Mouse (Mus musculus): ENCODE measurements around the gene Pdcd4. TPM values are rescaled to one million over a fixed set of nuclear protein-coding genes. Genes with fewer than 3 reads are reported as not detected.
"Not testable (repeated sequence)": the region's sequence is repeated elsewhere in the genome, so short reads cannot be mapped to it uniquely, and the experiment has no call there.

Gene Pdcd4
- polyA plus RNA-seq, 1 experiment from 2014 or later, result 62.0 TPM

- peak overlapping the region; percentile 81 for H3K4me2 ChIP-seq (ENCODE audit: low read depth)
Measured at GRCm38 (mm10) chr19:53902739-53903487, 10.9 kb downstream of the Pdcd4 start.

GRCm38 (mm10) chr19:53903507-53904321 lies 11.7 kb downstream of the Pdcd4 start:
- Histone ChIP-seq H3K9ac (ENCODE audit: low read length) (peak overlapping the region; percentile 86), H3K4me2 (ENCODE audit: low read depth) (peak overlapping the region; percentile 81), H3K36me3 (ENCODE audit: control insufficient read depth, insufficient read depth, low read length) (no peaks in the 10 kb centered on the region), H3K9me3 (ENCODE audit: control insufficient read depth, low read length) (no peaks in the 10 kb centered on the region), H3K27ac (ENCODE audit: low read depth, low read length) (peak overlapping the region; percentile 74), H3K4me3 (ENCODE audit: low read depth, low read length) (peak overlapping the region; percentile 95), H3K27me3 (ENCODE audit: control insufficient read depth, insufficient read depth, low read length) (no peaks in the 10 kb centered on the region), H3K4me1 (ENCODE audit: control insufficient read depth, insufficient read depth, low read length) (no peaks in the 10 kb centered on the region)
- DNase-seq (ENCODE audit: low spot score), result peak; percentile 60
- WGBS, result under 1% methylated on average over 32 of the region's 83 CpGs
- ATAC-seq (ENCODE audit: insufficient read depth, low FRiP score, low TSS enrichment), result peak; percentile 67

More at GRCm38 (mm10) chr19:53902739-53903487, 10.9 kb downstream of the Pdcd4 start:
- Histone ChIP-seq H3K36me3 (ENCODE audit: control insufficient read depth, insufficient read depth, low read length) (no peaks in the 10 kb centered on the region), H3K27ac (ENCODE audit: low read depth, low read length) (peak overlapping the region; percentile 74), H3K4me3 (ENCODE audit: low read depth, low read length) (peak overlapping the region; percentile 95), H3K9me3 (ENCODE audit: control insufficient read depth, low read length) (no peaks in the 10 kb centered on the region), H3K9ac (ENCODE audit: low read length) (peak overlapping the region; percentile 86), H3K27me3 (ENCODE audit: control insufficient read depth, insufficient read depth, low read length) (no peaks in the 10 kb centered on the region), H3K4me1 (ENCODE audit: control insufficient read depth, insufficient read depth, low read length) (no peaks in the 10 kb centered on the region)
- DNase-seq (ENCODE audit: low spot score) (peak; percentile 98), ATAC-seq (ENCODE audit: insufficient read depth, low FRiP score, low TSS enrichment) (peak; percentile 99)
- under 1% methylated on average over 52 of the region's 61 CpGs for WGBS

- no peak for DNase-seq (ENCODE audit: low spot score)
- no peaks in the 10 kb centered on the region for H3K27me3 ChIP-seq (ENCODE audit: control insufficient read depth, insufficient read depth, low read length)
- ATAC-seq (ENCODE audit: insufficient read depth, low FRiP score, low TSS enrichment), result no peak
- H3K4me3 ChIP-seq (ENCODE audit: low read depth, low read length), result peak overlapping the region; percentile 95; the same call in 1 of the 2 replicates
- H3K36me3 ChIP-seq (ENCODE audit: control insufficient read depth, insufficient read depth, low read length), result no peaks in the 10 kb centered on the region
- no peak overlapping the region for H3K9ac ChIP-seq (ENCODE audit: low read length)
- no peak overlapping the region for H3K27ac ChIP-seq (ENCODE audit: low read depth, low read length)
- H3K4me1 ChIP-seq (ENCODE audit: control insufficient read depth, insufficient read depth, low read length), result no peaks in the 10 kb centered on the region
- H3K9me3 ChIP-seq (ENCODE audit: control insufficient read depth, low read length), result no peaks in the 10 kb centered on the region
- H3K4me2 ChIP-seq (ENCODE audit: low read depth), result no peak overlapping the region
- WGBS, result 89% methylated on average over 7 of the region's 7 CpGs
Measured at GRCm38 (mm10) chr19:53904833-53905480, 12.9 kb downstream of the Pdcd4 start.

- WGBS, result 59% methylated on average over 6 of the region's 6 CpGs
- Histone ChIP-seq H3K9me3 (ENCODE audit: control insufficient read depth, low read length) (no peaks in the 10 kb centered on the region), H3K9ac (ENCODE audit: low read length) (no peak overlapping the region), H3K27ac (ENCODE audit: low read depth, low read length) (no peak overlapping the region), H3K4me2 (ENCODE audit: low read depth) (no peak overlapping the region), H3K36me3 (ENCODE audit: control insufficient read depth, insufficient read depth, low read length) (no peaks in the 10 kb centered on the region), H3K27me3 (ENCODE audit: control insufficient read depth, insufficient read depth, low read length) (no peaks in the 10 kb centered on the region), H3K4me3 (ENCODE audit: low read depth, low read length) (no peak overlapping the region), H3K4me1 (ENCODE audit: control insufficient read depth, insufficient read depth, low read length) (no peaks in the 10 kb centered on the region)
- no peak for DNase-seq (ENCODE audit: low spot score)
- ATAC-seq (ENCODE audit: insufficient read depth, low FRiP score, low TSS enrichment), result no peak
Measured at GRCm38 (mm10) chr19:53906033-53906702, 14.1 kb downstream of the Pdcd4 start.

- H3K36me3 ChIP-seq (ENCODE audit: control insufficient read depth, insufficient read depth, low read length); H3K4me2 ChIP-seq (ENCODE audit: low read depth); DNase-seq (ENCODE audit: low spot score); ATAC-seq (ENCODE audit: insufficient read depth, low FRiP score, low TSS enrichment); H3K9me3 ChIP-seq (ENCODE audit: control insufficient read depth, low read length); H3K4me3 ChIP-seq (ENCODE audit: low read depth, low read length); H3K27ac ChIP-seq (ENCODE audit: low read depth, low read length); H3K9ac ChIP-seq (ENCODE audit: low read length); H3K27me3 ChIP-seq (ENCODE audit: control insufficient read depth, insufficient read depth, low read length); H3K4me1 ChIP-seq (ENCODE audit: control insufficient read depth, insufficient read depth, low read length): not testable (repeated sequence)
Measured at GRCm38 (mm10) chr19:53906703-53907070, 14.7 kb downstream of the Pdcd4 start.

GRCm38 (mm10) chr19:53914950-53915349 lies 22.9 kb downstream of the Pdcd4 start:
- Histone ChIP-seq H3K27ac (ENCODE audit: low read depth, low read length) (no peak overlapping the region), H3K36me3 (ENCODE audit: control insufficient read depth, insufficient read depth, low read length) (peaks cover 4% of the 10 kb centered on the region; the same call in 1 of the 2 replicates), H3K4me3 (ENCODE audit: low read depth, low read length) (no peak overlapping the region), H3K4me1 (ENCODE audit: control insufficient read depth, insufficient read depth, low read length) (no peaks in the 10 kb centered on the region), H3K27me3 (ENCODE audit: control insufficient read depth, insufficient read depth, low read length) (no peaks in the 10 kb centered on the region), H3K4me2 (ENCODE audit: low read depth) (no peak overlapping the region), H3K9me3 (ENCODE audit: control insufficient read depth, low read length) (no peaks in the 10 kb centered on the region), H3K9ac (ENCODE audit: low read length) (no peak overlapping the region)
- WGBS, result 94% methylated on average over 4 of the region's 4 CpGs
- no peak for DNase-seq (ENCODE audit: low spot score)
- no peak for ATAC-seq (ENCODE audit: insufficient read depth, low FRiP score, low TSS enrichment)

- H3K27me3 ChIP-seq (ENCODE audit: control insufficient read depth, insufficient read depth, low read length), result no peaks in the 10 kb centered on the region
- H3K9me3 ChIP-seq (ENCODE audit: control insufficient read depth, low read length), result no peaks in the 10 kb centered on the region
- no peaks in the 10 kb centered on the region for H3K4me1 ChIP-seq (ENCODE audit: control insufficient read depth, insufficient read depth, low read length)
- no peaks in the 10 kb centered on the region for H3K36me3 ChIP-seq (ENCODE audit: control insufficient read depth, insufficient read depth, low read length)
- no peak overlapping the region for H3K9ac ChIP-seq (ENCODE audit: low read length)
- H3K27ac ChIP-seq (ENCODE audit: low read depth, low read length), result no peak overlapping the region
- ATAC-seq (ENCODE audit: insufficient read depth, low FRiP score, low TSS enrichment), result no peak
- no peak for DNase-seq (ENCODE audit: low spot score)
- H3K4me3 ChIP-seq (ENCODE audit: low read depth, low read length), result no peak overlapping the region
- no peak overlapping the region for H3K4me2 ChIP-seq (ENCODE audit: low read depth)
- WGBS, result 93% methylated on average over 10 of the region's 10 CpGs
Measured at GRCm38 (mm10) chr19:53919541-53919940, 27.5 kb downstream of the Pdcd4 start.

- H3K9me3 ChIP-seq (ENCODE audit: control insufficient read depth, low read length); H3K36me3 ChIP-seq (ENCODE audit: control insufficient read depth, insufficient read depth, low read length); H3K4me2 ChIP-seq (ENCODE audit: low read depth); H3K4me1 ChIP-seq (ENCODE audit: control insufficient read depth, insufficient read depth, low read length); H3K4me3 ChIP-seq (ENCODE audit: low read depth, low read length); H3K27ac ChIP-seq (ENCODE audit: low read depth, low read length); ATAC-seq (ENCODE audit: insufficient read depth, low FRiP score, low TSS enrichment); H3K27me3 ChIP-seq (ENCODE audit: control insufficient read depth, insufficient read depth, low read length); DNase-seq (ENCODE audit: low spot score); H3K9ac ChIP-seq (ENCODE audit: low read length): not testable (repeated sequence)
- whole genome bisulfite sequencing, result 93% methylated on average over 3 of the region's 3 CpGs
Measured at GRCm38 (mm10) chr19:53921996-53922395, 30.0 kb downstream of the Pdcd4 start.
